Mouse (Mus musculus) heart, embryonic 14.5 days (tissue): ENCODE data around the gene Nid1. TPM values are rescaled to one million over a fixed set of nuclear protein-coding genes. Genes with fewer than 3 reads are reported as not detected.
"Not testable (repeated sequence)": the region's sequence is repeated elsewhere in the genome, so short reads cannot be mapped to it uniquely, and the experiment has no call there.

Experiments
- ATAC-seq: fragments of 200-750 bp; cut with Nextera tagmentation; 2 replicates; pipeline ENCODE4 v1.8.0; 2017; ENCODE audit warnings: low read depth, moderate TSS enrichment; ENCODE audit not compliant: insufficient number of reproducible peaks, insufficient read depth, low FRiP score
- H3K27ac ChIP-seq, 2 experiments: fragments of 200-500 bp in 1 of 2; fragments of 300-500 bp in 1 of 2; sonication (generic) in 1 of 2; replicated peaks in 1 of 2; 2 replicates each; pipeline ENCODE4 v1.5.1; 2012 to 2014; ENCODE audit warnings: low read depth in 2 of 2, low read length in 2 of 2, control low read depth in 1 of 2, mild to moderate bottlenecking in 1 of 2, mixed read lengths in 1 of 2; ENCODE audit not compliant: control insufficient read depth in 1 of 2, insufficient read depth in 1 of 2
- H3K27me3 ChIP-seq: fragments of 300-500 bp; sonication (generic); 2 replicates; pipeline ENCODE4 v1.6.1; 2014; ENCODE audit warnings: mild to moderate bottlenecking, low read length, control low read depth; ENCODE audit not compliant: control insufficient read depth, insufficient read depth
- H3K36me3 ChIP-seq: fragments of 300-500 bp; sonication (generic); 2 replicates; pipeline ENCODE4 v1.6.1; 2014; ENCODE audit warnings: mild to moderate bottlenecking, control low read depth, low read length, mixed read lengths; ENCODE audit not compliant: control insufficient read depth, insufficient read depth
- H3K4me1 ChIP-seq, 2 experiments: fragments of 200-500 bp in 1 of 2; fragments of 300-500 bp in 1 of 2; sonication (generic) in 1 of 2; 2 replicates each; pipeline ENCODE4 v1.6.1; 2012 to 2014; ENCODE audit warnings: low read length in 2 of 2, control low read depth in 1 of 2, mixed read lengths in 1 of 2; ENCODE audit not compliant: control insufficient read depth in 2 of 2, insufficient read depth in 2 of 2
- H3K4me2 ChIP-seq: fragments of 300-500 bp; sonication (generic); 2 replicates; pipeline ENCODE4 v1.6.1; 2014; ENCODE audit warnings: mild to moderate bottlenecking, low read length
- H3K4me3 ChIP-seq, 2 experiments: fragments of 200-500 bp in 1 of 2; fragments of 300-500 bp in 1 of 2; sonication (generic) in 1 of 2; 2 replicates each; pipeline ENCODE4 v1.5.1; 2012 to 2014; ENCODE audit warnings: low read length in 2 of 2, mild to moderate bottlenecking in 2 of 2, control low read depth in 1 of 2, low read depth in 1 of 2, moderate library complexity in 1 of 2; ENCODE audit not compliant: control insufficient read depth in 1 of 2, insufficient read depth in 1 of 2
- H3K9ac ChIP-seq: fragments of 300-500 bp; sonication (generic); 2 replicates; pipeline ENCODE4 v1.6.1; 2014; ENCODE audit warnings: mild to moderate bottlenecking, low read length
- H3K9me3 ChIP-seq: fragments of 300-500 bp; sonication (generic); 2 replicates; pipeline ENCODE4 v1.6.1; 2016; ENCODE audit warnings: low read length, control low read depth; ENCODE audit not compliant: control insufficient read depth
- WGBS: fragments of 180-500 bp; shearing (Covaris S2); extraction: QIAGEN DNeasy Blood & Tissue Kit; methylation state at CpG from one replicate; pipeline ENCODE4 v1.1.7; 2014; 5-methylcytosine and 5-hydroxymethylcytosine counted together
- polyA plus RNA-seq: library from polyadenylated mRNA; unstranded; fragments of >200 nt; fragmentation: Nextera tagmentation; extraction: Ambion mirVana; gene quantifications from 2 replicates; pipeline ENCODE4 v1.2.1, GENCODE M21; 2014

Nid1 gene
- polyA plus RNA-seq, 1 experiment from 2014 or later, result 85.4 TPM

GRCm38 (mm10) chr13:13404517-13405155 is 32.7 kb upstream of the Nid1 start:
- H3K4me3 ChIP-seq, H3K4me2 ChIP-seq, H3K9ac ChIP-seq, H3K27ac ChIP-seq, H3K36me3 ChIP-seq, H3K27me3 ChIP-seq, H3K9me3 ChIP-seq, ATAC-seq, H3K4me1 ChIP-seq: not testable (repeated sequence)
- WGBS, result 62% methylated on average over 5 of the region's 6 CpGs

DNA sequence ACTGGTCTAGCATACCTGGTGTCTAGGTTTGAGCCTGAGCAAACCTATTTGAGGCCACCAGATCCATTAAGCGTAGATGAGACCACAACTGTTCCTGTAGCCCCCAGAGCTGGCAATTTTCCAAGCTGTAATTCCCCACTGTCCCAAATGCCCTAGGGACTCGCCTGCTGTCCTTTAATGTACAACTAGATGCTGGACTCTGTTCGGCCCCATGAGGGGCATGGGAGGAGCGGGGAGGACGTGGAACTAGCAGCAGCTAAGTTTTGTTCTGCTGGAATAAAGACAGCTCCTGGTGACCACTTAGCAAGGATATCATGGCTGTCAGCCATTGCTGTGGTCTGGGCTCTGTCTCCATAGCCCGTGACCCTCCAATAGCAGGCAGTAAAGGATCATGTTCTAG is 31.8 kb upstream of the Nid1 start:
- H3K9me3 ChIP-seq, H3K27ac ChIP-seq, H3K27me3 ChIP-seq, H3K4me1 ChIP-seq, H3K4me3 ChIP-seq, H3K4me2 ChIP-seq, H3K9ac ChIP-seq, ATAC-seq, H3K36me3 ChIP-seq: not testable (repeated sequence)
- no CpG with 5 or more reads among the region's 6 CpGs for WGBS

GRCm38 (mm10) chr13:13414206-13414605 is 23.1 kb upstream of the Nid1 start:
- Histone ChIP-seq H3K36me3 (no peaks in the 10 kb centered on the region), H3K9ac (no peak overlapping the region), H3K9me3 (no peaks in the 10 kb centered on the region), H3K4me1 (no peaks in the 10 kb centered on the region), H3K27me3 (no peaks in the 10 kb centered on the region), H3K4me2 (no peak overlapping the region), H3K4me3 (no peak overlapping the region), H3K27ac (no peak overlapping the region)
- WGBS, result 57% methylated on average over 3 of the region's 3 CpGs
- ATAC-seq, result no peak

DNA sequence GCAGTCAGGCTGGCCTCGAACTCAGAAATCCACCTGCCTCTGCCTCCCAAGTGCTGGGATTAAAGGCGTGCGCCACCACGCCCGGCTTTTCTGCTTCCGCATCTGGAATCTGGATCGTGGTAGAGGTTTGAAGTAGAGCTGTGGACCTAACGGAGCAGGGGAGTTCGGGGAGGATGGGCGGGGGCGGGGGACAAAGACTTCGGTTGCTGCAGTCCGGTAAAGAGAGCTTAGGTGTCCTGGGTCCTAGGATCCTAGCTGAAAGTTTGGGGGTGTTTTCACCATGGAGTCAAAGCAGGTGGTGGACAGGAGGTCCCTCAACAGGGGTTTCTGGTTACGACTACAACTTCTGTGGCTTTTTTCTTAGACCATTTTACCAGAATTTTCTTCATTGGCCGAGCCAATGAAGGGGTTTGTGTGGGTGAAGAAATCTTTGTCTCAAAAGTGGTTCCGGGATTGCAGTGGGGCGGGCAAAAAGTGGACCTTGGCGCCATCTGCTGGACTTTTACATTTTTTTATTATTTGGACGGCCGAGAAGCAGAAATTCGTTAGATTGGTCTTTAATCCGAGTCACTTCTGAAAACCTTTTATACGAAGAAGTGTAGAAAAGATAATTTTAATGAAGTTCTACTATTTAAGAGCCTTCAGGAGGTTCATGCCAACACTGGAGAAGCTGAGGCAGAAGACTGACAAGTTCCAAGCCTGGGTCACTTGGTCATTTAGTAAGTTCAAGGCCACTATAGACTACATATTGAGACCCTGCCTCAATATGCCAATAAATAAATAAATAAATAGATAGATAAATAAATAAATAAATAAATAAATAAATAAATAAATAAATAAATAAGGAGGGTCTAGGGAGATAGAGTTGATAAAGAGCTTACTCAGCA is 22.0 kb upstream of the Nid1 start:
- H3K27ac ChIP-seq, ATAC-seq, H3K27me3 ChIP-seq, H3K4me1 ChIP-seq, H3K4me3 ChIP-seq, H3K36me3 ChIP-seq, H3K9me3 ChIP-seq: not testable (repeated sequence)
- 33% methylated on average over 22 of the region's 23 CpGs for WGBS
- Histone ChIP-seq H3K4me2 (peak overlapping the region; percentile 48), H3K9ac (peak overlapping the region; percentile 30; the same call in 1 of the 2 replicates)

GRCm38 (mm10) chr13:13416007-13416337 is 21.4 kb upstream of the Nid1 start:
- H3K4me1 ChIP-seq, H3K9me3 ChIP-seq, H3K27me3 ChIP-seq, H3K4me3 ChIP-seq, H3K36me3 ChIP-seq, H3K4me2 ChIP-seq, ATAC-seq, H3K9ac ChIP-seq, H3K27ac ChIP-seq: not testable (repeated sequence)
- 77% methylated on average over 2 of the region's 4 CpGs for WGBS

GRCm38 (mm10) chr13:13418859-13419258 is 18.5 kb upstream of the Nid1 start:
- H3K27ac ChIP-seq, H3K4me3 ChIP-seq, ATAC-seq, H3K4me2 ChIP-seq, H3K27me3 ChIP-seq, H3K9me3 ChIP-seq, H3K36me3 ChIP-seq, H3K4me1 ChIP-seq, H3K9ac ChIP-seq: not testable (repeated sequence)
- 86% methylated on average over 6 of the region's 12 CpGs for WGBS

- 67% methylated on average over 2 of the region's 5 CpGs for WGBS
- not testable (repeated sequence) for H3K4me1 ChIP-seq, H3K27me3 ChIP-seq, H3K4me2 ChIP-seq, H3K9ac ChIP-seq, H3K36me3 ChIP-seq, H3K9me3 ChIP-seq, H3K4me3 ChIP-seq, H3K27ac ChIP-seq, ATAC-seq
These were observed 14.1 kb upstream of the Nid1 start for GRCm38 (mm10) chr13:13423301-13423700.
